Mouse (Mus musculus): ENCODE measurements around the gene Tifa.

GRCm38 (mm10) chr3:127837972-127838644 is 48.5 kb downstream of the Tifa start:
- TF ChIP-seq CTCF (IDR thresholded peaks at IDR 0.05; ENCODE audit: control insufficient read depth, insufficient read depth, insufficient read length), result no peak
- no peak for TF ChIP-seq MAX (IDR thresholded peaks at IDR 0.05)
- no peak for TF ChIP-seq MYOD1 (IDR thresholded peaks at IDR 0.05; ENCODE audit: control insufficient read depth, insufficient read length, low read depth)
- no peak for TF ChIP-seq USF1 (IDR thresholded peaks at IDR 0.05; ENCODE audit: low read depth)
